Mouse (Mus musculus) neutrophil, adult 59 days (primary cell): Measurements from ENCODE around the gene Paf1. TPM values are rescaled to one million over a fixed set of nuclear protein-coding genes. Genes with fewer than 3 reads are reported as not detected.

ENCODE experiments used
- total RNA-seq, 2 experiments: library from RNA; stranded (reverse); gene quantifications; 1 replicate in 1 of 2; 2 replicates in 1 of 2; pipeline ENCODE4 v1.2.4; 2023

Paf1 gene
- total RNA-seq = 10 to 100 TPM; 62.9 to 73.5 TPM

DNA sequence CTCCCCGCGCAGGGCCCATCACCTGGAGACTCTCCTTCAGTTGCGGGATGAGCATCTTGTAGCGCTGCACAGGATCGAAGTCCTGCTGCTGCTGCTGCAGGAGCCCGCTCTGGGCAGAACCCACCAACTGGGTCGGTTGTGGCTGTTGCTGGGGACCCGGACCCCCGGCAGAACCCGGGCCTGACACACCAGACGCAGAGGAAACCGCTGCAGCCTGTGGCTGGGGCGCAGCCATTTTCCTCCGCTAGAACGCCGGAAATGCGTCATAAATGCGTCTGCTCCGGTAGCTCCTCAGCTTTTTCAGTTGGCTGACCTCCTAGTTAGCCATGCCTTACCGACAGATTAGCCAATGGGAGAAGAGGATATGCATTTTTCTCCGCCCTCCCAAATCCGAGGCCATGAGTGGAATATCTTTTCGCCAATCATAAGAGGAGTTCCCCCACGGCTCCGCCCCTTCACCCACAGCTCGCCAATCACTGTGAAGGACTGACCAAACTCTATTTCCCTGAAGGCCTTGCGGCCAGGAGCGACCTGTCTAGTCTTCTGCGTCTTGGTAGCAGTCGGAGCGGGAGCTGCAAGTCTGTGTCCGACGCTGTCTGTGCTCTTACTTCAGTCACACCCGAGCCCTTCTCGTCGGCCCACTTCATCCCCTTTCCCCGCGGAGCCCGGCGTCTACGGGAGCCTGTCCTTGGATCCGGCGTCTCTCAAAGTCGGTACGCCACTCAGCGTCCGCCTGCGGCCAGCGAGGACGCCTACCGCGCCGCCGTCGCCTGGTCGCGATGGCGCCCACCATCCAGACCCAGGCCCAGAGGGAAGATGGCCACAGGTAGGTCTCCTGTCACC, at the start of gene Paf1, which contains the start of gene Med29:
TSS of gene Paf1 (plus strand) at position 523 of the 843 bp plus-strand sequence.
TSS of gene Med29 (minus strand) at position 280 of the 843 bp plus-strand sequence.

DNA sequence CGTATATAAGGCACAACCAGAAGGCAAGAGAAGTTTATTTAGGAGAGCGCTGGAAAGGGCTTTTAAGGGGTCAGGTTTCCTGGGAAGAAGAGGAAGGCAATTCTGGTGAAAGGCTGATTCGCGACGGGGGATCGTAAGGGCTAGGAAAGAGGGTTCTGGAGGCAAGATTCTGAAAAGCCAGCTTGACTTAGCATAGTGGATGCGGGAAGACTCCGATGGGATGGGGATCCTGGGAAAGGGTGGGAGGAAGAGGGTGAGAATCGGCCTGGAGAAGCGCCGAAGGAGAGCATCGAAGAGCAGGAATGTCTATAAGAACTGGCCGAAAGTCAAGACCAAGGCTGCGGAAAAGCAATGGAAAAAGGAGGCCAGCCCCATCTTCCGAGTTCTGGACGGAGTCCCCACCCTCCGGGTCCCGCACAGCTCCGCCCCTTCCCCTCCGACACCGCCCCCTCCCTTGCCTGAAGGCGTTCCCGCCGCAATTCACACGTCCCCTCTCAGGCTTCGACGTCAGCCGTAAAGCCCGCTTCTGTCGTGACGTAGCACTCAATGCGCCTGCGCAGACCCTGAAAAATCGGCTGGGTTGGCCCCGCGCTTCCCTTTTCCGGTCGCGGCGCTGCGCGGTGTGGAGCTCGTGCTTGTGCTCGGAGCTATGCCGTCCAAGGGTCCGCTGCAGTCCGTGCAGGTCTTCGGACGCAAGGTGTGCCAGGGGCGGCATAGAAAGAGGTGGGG, 42.4 kb upstream of the Paf1 start, which contains the start of gene Rps16:
TSS of gene Rps16 (plus strand) at position 498 of the 729 bp plus-strand sequence.

DNA sequence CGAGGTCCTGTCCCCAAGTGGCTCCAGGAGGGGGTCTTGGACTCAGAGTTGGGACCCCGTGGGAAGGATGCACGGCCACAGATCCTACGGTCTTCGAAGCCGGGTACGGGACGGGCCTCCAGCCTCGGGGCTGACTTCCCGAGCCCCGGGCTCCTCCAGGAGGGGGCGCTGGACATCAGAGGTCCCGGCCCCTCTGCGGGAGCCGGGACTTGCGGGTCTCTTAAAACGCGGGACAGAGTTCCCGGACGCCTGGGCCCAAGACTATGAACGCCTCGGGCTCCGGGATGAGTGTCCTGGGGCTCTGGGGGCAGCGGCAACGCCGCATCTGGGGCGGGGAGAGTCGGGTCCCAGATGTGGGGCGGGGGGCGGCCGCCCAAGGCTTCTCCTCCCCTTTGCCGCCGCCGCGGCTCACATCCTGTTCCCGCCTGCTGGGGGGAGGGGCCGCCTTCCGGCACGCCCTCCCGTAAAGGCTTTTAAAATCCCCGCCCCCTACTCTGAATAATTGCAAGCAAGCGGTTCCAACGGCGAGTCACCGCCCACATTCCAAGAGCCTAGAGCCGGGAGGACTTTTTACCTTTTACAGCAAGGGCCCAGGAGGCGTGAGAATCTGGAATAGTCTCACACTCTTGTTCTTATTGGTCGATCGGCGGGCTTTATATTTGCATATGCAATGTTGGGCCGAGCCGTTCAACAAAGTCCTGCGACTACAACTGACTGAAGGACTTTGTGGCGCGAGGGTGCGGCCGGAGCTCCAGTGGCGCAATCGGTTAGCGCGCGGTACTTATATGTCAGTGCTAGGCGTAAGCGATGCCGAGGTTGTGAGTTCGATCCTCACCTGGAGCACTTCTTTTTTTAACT, 20.3 kb upstream of the Paf1 start, which contains the start of gene Plekhg2:
TSS of gene Plekhg2 (minus strand) at position 349 of the 858 bp plus-strand sequence.

DNA sequence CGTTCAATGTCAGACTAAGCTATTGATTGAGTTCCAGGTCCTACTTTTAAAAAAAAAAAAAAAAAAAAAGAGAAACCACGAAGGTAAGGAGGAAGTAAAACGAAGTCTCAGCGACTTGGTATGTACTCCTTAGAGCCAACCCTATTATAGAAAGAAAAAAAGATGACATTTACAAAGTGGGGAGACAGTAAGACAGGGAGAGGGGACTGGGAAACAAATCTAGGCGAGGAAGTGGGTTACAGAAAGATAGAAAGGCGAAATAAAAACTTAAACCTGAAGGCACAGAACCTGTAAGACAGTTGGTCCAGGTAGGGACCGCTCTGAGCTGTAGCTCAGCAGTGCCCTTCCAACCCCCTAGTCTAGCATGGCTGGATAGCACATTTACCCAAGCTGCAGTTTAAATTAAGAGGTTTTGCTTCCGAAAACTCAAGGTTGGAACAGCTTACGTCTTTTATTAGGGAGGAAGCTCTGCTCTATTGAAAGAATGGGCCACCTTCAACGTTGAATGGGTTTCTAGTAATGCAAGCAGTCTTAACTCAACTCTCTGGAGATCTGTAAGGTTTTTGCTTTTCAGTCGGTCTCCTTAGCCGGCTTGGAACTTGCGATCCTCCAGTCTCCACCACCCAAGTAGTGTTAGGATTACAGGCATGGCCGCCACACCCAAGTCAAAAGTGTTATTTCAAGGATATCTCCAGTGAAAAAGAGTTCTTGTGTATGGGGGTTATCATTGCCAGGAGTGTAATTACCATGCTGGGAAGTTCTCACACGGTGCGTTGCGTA, 12.3 kb upstream of the Paf1 start, which contains the start of gene Zfp36:
TSS of gene Zfp36 (minus strand) at position 17 of the 780 bp plus-strand sequence.

GRCm38 (mm10) chr7:28436932-28437570, 44.3 kb downstream of the Paf1 start, which contains the start of gene Gmfg:
Gene Gmfg (plus strand): TSS chr7:28437447.

Other genes starting within 250 kb of the Paf1 start
- 10 to 100 TPM; 62.5 to 81.4 TPM for gene Fbl, start 223.2 kb upstream of the Paf1 start, total RNA-seq
- 10 to 100 TPM; 13.9 to 15.7 TPM for gene Dyrk1b, start 213.5 kb upstream of the Paf1 start, total RNA-seq
- 1 to 10 TPM; 1.4 to 1.8 TPM for gene Eid2, start 125.1 kb upstream of the Paf1 start, total RNA-seq
- gene Eid2b, start 115.2 kb upstream of the Paf1 start, total RNA-seq = 1 to 10 TPM; 4.3 to 5.0 TPM
- gene Selenov, start 101.8 kb upstream of the Paf1 start, total RNA-seq = not detected
- not detected for gene Dll3, start 90.7 kb upstream of the Paf1 start, total RNA-seq
- gene Timm50, start 80.9 kb upstream of the Paf1 start, total RNA-seq = 10 to 100 TPM; 27.4 to 29.6 TPM
- gene Supt5, start 54.2 kb upstream of the Paf1 start, total RNA-seq = 10 to 100 TPM; 70.9 to 78.0 TPM
- 1,000 to 10,000 TPM; 1,016 to 1,191 TPM for gene Rps16, start 42.3 kb upstream of the Paf1 start, total RNA-seq
- 10 to 100 TPM; 22.3 to 30.8 TPM for gene Plekhg2, start 20.4 kb upstream of the Paf1 start, total RNA-seq
- gene Zfp36, start 12.7 kb upstream of the Paf1 start, total RNA-seq = 1,000 to 10,000 TPM; 1,188 to 1,652 TPM
- 10 to 100 TPM in 1 of 2 experiments, 1 to 10 TPM in 1; 7.2 to 10.1 TPM for gene Med29, start 243 bp upstream of the Paf1 start, total RNA-seq
- gene Gmfg, start 44.5 kb downstream of the Paf1 start, total RNA-seq = 100 to 1,000 TPM; 538 to 594 TPM
- 1 to 10 TPM; 3.2 to 4.2 TPM for gene Lrfn1, start 59.0 kb downstream of the Paf1 start, total RNA-seq
- gene Ifnl2, start 117.5 kb downstream of the Paf1 start, total RNA-seq = not detected
- not detected for gene Ifnl3, start 129.9 kb downstream of the Paf1 start, total RNA-seq
- gene Sycn, start 147.9 kb downstream of the Paf1 start, total RNA-seq = not detected
- gene Nccrp1, start 154.3 kb downstream of the Paf1 start, total RNA-seq = under 1 TPM in 1 of 2 experiments, not detected in 1; 0.90 TPM
- gene Samd4b, start 205.2 kb downstream of the Paf1 start, total RNA-seq = 10 to 100 TPM; 45.3 to 48.4 TPM
- 10 to 100 TPM in 1 of 2 experiments, 1 to 10 TPM in 1; 9.5 to 12.7 TPM for gene Pak4, start 205.2 kb downstream of the Paf1 start, total RNA-seq
- gene Acp7, start 238.4 kb downstream of the Paf1 start, total RNA-seq = not detected